Mouse (Mus musculus) common myeloid progenitor, adult 5-6 weeks (primary cell): ENCODE results near the gene Ppp1r21. TPM values are rescaled to one million over a fixed set of nuclear protein-coding genes. Genes with fewer than 3 reads are reported as not detected.

Experiments used
- ATAC-seq: replicated peaks from 2 replicates; pipeline ENCODE4 v1.8.0; 2016; ENCODE audit warnings: low read depth, mild to moderate bottlenecking, moderate TSS enrichment, inconsistent platforms; ENCODE audit not compliant: poor library complexity, severe bottlenecking
- total RNA-seq: library from RNA; stranded (forward); fragments of 200-1000, 187-1606 nt; gene quantifications from 2 replicates; pipeline ENCODE4 v1.2.3, GENCODE M21; 2017

Ppp1r21 gene
- total RNA-seq, 1 experiment from 2014 or later: 40.4 TPM

GRCm38 (mm10) chr17:88636076-88636475 lies 106.2 kb downstream of the Ppp1r21 start:
- no peak for ATAC-seq

DNA sequence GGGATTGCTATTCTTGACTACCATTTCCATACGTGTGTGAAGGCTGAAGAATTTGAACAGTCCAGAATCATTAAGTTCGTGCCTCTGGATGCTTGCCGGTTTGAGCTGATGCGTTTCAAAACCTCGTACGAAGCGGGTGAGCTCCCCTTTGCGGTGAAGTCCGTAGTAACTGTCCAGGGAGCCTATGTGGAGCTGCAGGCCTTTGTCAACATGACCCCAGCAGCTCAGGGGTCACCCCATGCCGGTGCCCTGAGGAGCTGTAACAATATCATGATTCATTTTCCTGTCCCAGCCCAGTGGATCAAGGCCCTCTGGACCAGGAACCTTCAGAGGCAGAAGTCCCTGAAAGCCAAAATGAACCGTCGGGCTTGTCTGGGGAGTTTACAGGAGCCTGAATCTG lies 106.7 kb downstream of the Ppp1r21 start:
- ATAC-seq: no peak

Other genes with a start within 250 kb of the Ppp1r21 start
- 43.5 and 46.0 TPM in 2 replicates for gene Foxn2, start 89.4 kb upstream of the Ppp1r21 start, total RNA-seq
- gene Ston1, start 67.6 kb downstream of the Ppp1r21 start, total RNA-seq: not detected in 2 replicates
- not detected in 2 replicates for gene Gtf2a1l, start 138.5 kb downstream of the Ppp1r21 start, total RNA-seq